Mouse (Mus musculus): ENCODE results near the gene Tssk1. TPM values are rescaled to one million over a fixed set of nuclear protein-coding genes. Genes with fewer than 3 reads are reported as not detected.

The Tssk1 gene
- polyA plus RNA-seq, 2 experiments = not detected

GRCm38 (mm10) chr16:17865770-17866169 is 28.3 kb upstream of the Tssk1 start:
- H3K9ac ChIP-seq (replicated peaks) = no peak overlapping the region
- no peak overlapping the region for H3K27ac ChIP-seq
- no peak overlapping the region for H3K4me3 ChIP-seq (ENCODE audit: insufficient read depth in 1 of 2, low read depth in 2 of 2, low read length in 2 of 2)
- 53% methylated on average over 6 of the region's 6 CpGs for WGBS (ENCODE audit: insufficient replicate concordance)
- ATAC-seq (ENCODE audit: insufficient read depth) = no peak
- no peak overlapping the region for H3K4me2 ChIP-seq (ENCODE audit: low read depth)
- peaks cover under 1 to 5% of the 10 kb centered on the region in 2 experiments; a peak in 3 of 4 replicates for H3K4me1 ChIP-seq (replicated peaks; ENCODE audit: control insufficient read depth in 2 of 2, insufficient read depth in 2 of 2, low read length in 1 of 2)
- H3K27me3 ChIP-seq (ENCODE audit: control insufficient read depth, insufficient read depth, low read length) = no peaks in the 10 kb centered on the region
- no peaks in the 10 kb centered on the region for H3K9me3 ChIP-seq (ENCODE audit: control insufficient read depth, low read length)
- no peaks in the 10 kb centered on the region; the same call in 1 of the 2 replicates for H3K36me3 ChIP-seq (replicated peaks; ENCODE audit: control insufficient read depth, insufficient read depth, low read depth)
- no peak for TF ChIP-seq CTCF (IDR thresholded peaks at IDR 0.05; ENCODE audit: low read depth)
- TF ChIP-seq EP300 (IDR thresholded peaks at IDR 0.05; ENCODE audit: low read depth) = no peak
- DNase-seq (ENCODE audit: low read depth in 3 of 3, low spot score in 3 of 3) = no peak

- Histone ChIP-seq H3K36me3 (replicated peaks; ENCODE audit: control insufficient read depth, insufficient read depth, low read depth) (no peaks in the 10 kb centered on the region; the same call in 1 of the 2 replicates), H3K4me1 (replicated peaks; ENCODE audit: control insufficient read depth in 2 of 2, insufficient read depth in 2 of 2, low read length in 1 of 2) (peaks cover 28 to 32% of the 10 kb centered on the region in 2 experiments)
Measured at GRCm38 (mm10) chr16:17871248-17871647, 22.8 kb upstream of the Tssk1 start.

GRCm38 (mm10) chr16:17872995-17873394 is 21.0 kb upstream of the Tssk1 start:
- H3K4me1 ChIP-seq (replicated peaks; ENCODE audit: control insufficient read depth in 2 of 2, insufficient read depth in 2 of 2, low read length in 1 of 2) = peaks cover 28 to 31% of the 10 kb centered on the region in 2 experiments
- H3K9ac ChIP-seq (replicated peaks) = no peak overlapping the region
- DNase-seq (ENCODE audit: low read depth in 3 of 3, low spot score in 3 of 3) = peak in 1 of 3 experiments; percentile 17
- TF ChIP-seq EP300 (IDR thresholded peaks at IDR 0.05; ENCODE audit: low read depth) (peak; percentile 55; the same call in 1 of the 2 replicates), CTCF (IDR thresholded peaks at IDR 0.05; ENCODE audit: low read depth) (no peak)
- no peaks in the 10 kb centered on the region; the same call in 1 of the 2 replicates for H3K36me3 ChIP-seq (replicated peaks; ENCODE audit: control insufficient read depth, insufficient read depth, low read depth)
- H3K9me3 ChIP-seq (ENCODE audit: control insufficient read depth, low read length) = no peaks in the 10 kb centered on the region
- H3K4me2 ChIP-seq (ENCODE audit: low read depth) = no peak overlapping the region
- ATAC-seq (ENCODE audit: insufficient read depth) = peak; percentile 54
- no peak overlapping the region for H3K27ac ChIP-seq
- H3K27me3 ChIP-seq (ENCODE audit: control insufficient read depth, insufficient read depth, low read length) = no peaks in the 10 kb centered on the region
- WGBS (ENCODE audit: insufficient replicate concordance) = 12% methylated on average over 4 of the region's 4 CpGs
- no peak overlapping the region for H3K4me3 ChIP-seq (ENCODE audit: insufficient read depth in 1 of 2, low read depth in 2 of 2, low read length in 2 of 2)

More at GRCm38 (mm10) chr16:17871248-17871647, 22.8 kb upstream of the Tssk1 start:
- Histone ChIP-seq H3K27me3 (ENCODE audit: control insufficient read depth, insufficient read depth, low read length) (no peaks in the 10 kb centered on the region), H3K9me3 (ENCODE audit: control insufficient read depth, low read length) (no peaks in the 10 kb centered on the region), H3K4me2 (ENCODE audit: low read depth) (no peak overlapping the region), H3K27ac (no peak overlapping the region), H3K4me3 (ENCODE audit: insufficient read depth in 1 of 2, low read depth in 2 of 2, low read length in 2 of 2) (no peak overlapping the region), H3K9ac (replicated peaks) (no peak overlapping the region)
- DNase-seq (ENCODE audit: low read depth in 3 of 3, low spot score in 3 of 3) (peak in 2 of 3 experiments; percentile 41 to 56), ATAC-seq (ENCODE audit: insufficient read depth) (peak; percentile 70; the same call in 1 of the 2 replicates)
- TF ChIP-seq CTCF (IDR thresholded peaks at IDR 0.05; ENCODE audit: low read depth) = no peak
- TF ChIP-seq EP300 (IDR thresholded peaks at IDR 0.05; ENCODE audit: low read depth) = 0 out of 2 replicates have a peak, but pooled peaks have one; percentile 51
- WGBS (ENCODE audit: insufficient replicate concordance) = 14% methylated on average over 5 of the region's 5 CpGs

- no peak for DNase-seq (ENCODE audit: low read depth in 3 of 3, low spot score in 3 of 3)
- no peak overlapping the region for H3K4me3 ChIP-seq (ENCODE audit: insufficient read depth in 1 of 2, low read depth in 2 of 2, low read length in 2 of 2)
- 75% methylated on average over 4 of the region's 4 CpGs for WGBS (ENCODE audit: insufficient replicate concordance)
- H3K36me3 ChIP-seq (replicated peaks; ENCODE audit: control insufficient read depth, insufficient read depth, low read depth) = no peaks in the 10 kb centered on the region; the same call in 1 of the 2 replicates
- H3K4me1 ChIP-seq (replicated peaks; ENCODE audit: control insufficient read depth in 2 of 2, insufficient read depth in 2 of 2, low read length in 1 of 2) = peaks cover 28 to 30% of the 10 kb centered on the region in 2 experiments
- no peaks in the 10 kb centered on the region; the same call in 1 of the 2 replicates for H3K9me3 ChIP-seq (ENCODE audit: control insufficient read depth, low read length)
- H3K9ac ChIP-seq (replicated peaks) = no peak overlapping the region
- H3K27me3 ChIP-seq (ENCODE audit: control insufficient read depth, insufficient read depth, low read length) = no peaks in the 10 kb centered on the region
- TF ChIP-seq CTCF (IDR thresholded peaks at IDR 0.05; ENCODE audit: low read depth) = no peak
- no peak for TF ChIP-seq EP300 (IDR thresholded peaks at IDR 0.05; ENCODE audit: low read depth)
- H3K4me2 ChIP-seq (ENCODE audit: low read depth) = no peak overlapping the region
- H3K27ac ChIP-seq = no peak overlapping the region
- ATAC-seq (ENCODE audit: insufficient read depth) = no peak
Measured at GRCm38 (mm10) chr16:17875174-17875573, 18.8 kb upstream of the Tssk1 start.

GRCm38 (mm10) chr16:17876096-17876495 is 17.9 kb upstream of the Tssk1 start:
- H3K4me3 ChIP-seq (ENCODE audit: insufficient read depth in 1 of 2, low read depth in 2 of 2, low read length in 2 of 2) = no peak overlapping the region
- WGBS (ENCODE audit: insufficient replicate concordance) = 74% methylated on average over 1 of the region's 1 CpGs
- peaks cover 24 to 25% of the 10 kb centered on the region in 2 experiments for H3K4me1 ChIP-seq (replicated peaks; ENCODE audit: control insufficient read depth in 2 of 2, insufficient read depth in 2 of 2, low read length in 1 of 2)
- H3K4me2 ChIP-seq (ENCODE audit: low read depth) = no peak overlapping the region
- no peaks in the 10 kb centered on the region; the same call in 1 of the 2 replicates for H3K9me3 ChIP-seq (ENCODE audit: control insufficient read depth, low read length)
- no peak overlapping the region for H3K27ac ChIP-seq
- no peak for ATAC-seq (ENCODE audit: insufficient read depth)
- no peaks in the 10 kb centered on the region for H3K36me3 ChIP-seq (replicated peaks; ENCODE audit: control insufficient read depth, insufficient read depth, low read depth)
- H3K9ac ChIP-seq (replicated peaks) = no peak overlapping the region
- no peak for DNase-seq (ENCODE audit: low read depth in 3 of 3, low spot score in 3 of 3)
- no peaks in the 10 kb centered on the region for H3K27me3 ChIP-seq (ENCODE audit: control insufficient read depth, insufficient read depth, low read length)
- no peak for TF ChIP-seq EP300 (IDR thresholded peaks at IDR 0.05; ENCODE audit: low read depth)
- TF ChIP-seq CTCF (IDR thresholded peaks at IDR 0.05; ENCODE audit: low read depth) = no peak
